Mouse (Mus musculus): ENCODE data around the gene Ptpn5. TPM values are rescaled to one million over a fixed set of nuclear protein-coding genes. Genes with fewer than 3 reads are reported as not detected.

Gene Ptpn5
- polyA plus RNA-seq, 1 experiment from 2014 or later = 0.51 TPM

GRCm38 (mm10) chr7:47034785-47035384 lies 98.6 kb downstream of the Ptpn5 start:
- no peak overlapping the region for H3K27ac ChIP-seq
- 64% methylated on average over 4 of the region's 4 CpGs for WGBS
- H3K9ac ChIP-seq (ENCODE audit: low read depth, low read length) = no peak overlapping the region
- 0 out of 2 replicates have a peak, but pooled peaks have one; percentile 43 for ATAC-seq (replicated peaks; ENCODE audit: low FRiP score, low read depth)
- H3K4me1 ChIP-seq (replicated peaks; ENCODE audit: insufficient read depth, low read length) = no peaks in the 10 kb centered on the region
- DNase-seq (ENCODE audit: low spot score) = peak; percentile 50
- H3K9me3 ChIP-seq (replicated peaks; ENCODE audit: low read length) = no peaks in the 10 kb centered on the region
- H3K36me3 ChIP-seq (ENCODE audit: insufficient read depth, low read length) = no peaks in the 10 kb centered on the region
- H3K4me2 ChIP-seq (ENCODE audit: low read length) = no peak overlapping the region
- TF ChIP-seq CTCF (IDR thresholded peaks at IDR 0.05; ENCODE audit: low read depth) = no peak
- no peaks in the 10 kb centered on the region for H3K27me3 ChIP-seq (ENCODE audit: insufficient read depth, low read length)
- H3K4me3 ChIP-seq (replicated peaks; ENCODE audit: low read depth, low read length) = no peak overlapping the region

- WGBS = 70% methylated on average over 4 of the region's 4 CpGs
These were observed 102.1 kb downstream of the Ptpn5 start for GRCm38 (mm10) chr7:47031371-47031770.

GRCm38 (mm10) chr7:47030517-47031193 lies 102.8 kb downstream of the Ptpn5 start:
- 69% methylated on average over 9 of the region's 9 CpGs for WGBS
- Histone ChIP-seq H3K4me3 (replicated peaks; ENCODE audit: low read depth, low read length) (no peak overlapping the region), H3K4me2 (ENCODE audit: low read length) (no peak overlapping the region), H3K36me3 (ENCODE audit: insufficient read depth, low read length) (no peaks in the 10 kb centered on the region), H3K27me3 (ENCODE audit: insufficient read depth, low read length) (no peaks in the 10 kb centered on the region), H3K9ac (ENCODE audit: low read depth, low read length) (no peak overlapping the region), H3K27ac (no peak overlapping the region), H3K4me1 (replicated peaks; ENCODE audit: insufficient read depth, low read length) (no peaks in the 10 kb centered on the region), H3K9me3 (replicated peaks; ENCODE audit: low read length) (no peaks in the 10 kb centered on the region)
- DNase-seq (ENCODE audit: low spot score) (no peak), ATAC-seq (replicated peaks; ENCODE audit: low FRiP score, low read depth) (no peak; the same call in 1 of the 2 replicates)
- no peak for TF ChIP-seq CTCF (IDR thresholded peaks at IDR 0.05; ENCODE audit: low read depth)

More at GRCm38 (mm10) chr7:47031371-47031770, 102.1 kb downstream of the Ptpn5 start:
- H3K9ac ChIP-seq (ENCODE audit: low read depth, low read length) = no peak overlapping the region
- no peak overlapping the region; the same call in 1 of the 2 replicates for H3K27ac ChIP-seq
- TF ChIP-seq CTCF (IDR thresholded peaks at IDR 0.05; ENCODE audit: low read depth) = no peak
- no peak overlapping the region for H3K4me2 ChIP-seq (ENCODE audit: low read length)
- H3K4me3 ChIP-seq (replicated peaks; ENCODE audit: low read depth, low read length) = no peak overlapping the region
- DNase-seq (ENCODE audit: low spot score) = no peak
- H3K36me3 ChIP-seq (ENCODE audit: insufficient read depth, low read length) = no peaks in the 10 kb centered on the region
- no peak for ATAC-seq (replicated peaks; ENCODE audit: low FRiP score, low read depth)
- H3K27me3 ChIP-seq (ENCODE audit: insufficient read depth, low read length) = no peaks in the 10 kb centered on the region
- H3K9me3 ChIP-seq (replicated peaks; ENCODE audit: low read length) = no peaks in the 10 kb centered on the region
- H3K4me1 ChIP-seq (replicated peaks; ENCODE audit: insufficient read depth, low read length) = no peaks in the 10 kb centered on the region

Small RNA genes within 50 kb of the gene (microRNA-seq; reads per million reads assigned to microRNA genes)
- gene Mir7056 = not detected

Other genes starting within 250 kb of the Ptpn5 start
- gene Tsg101, start 213.7 kb downstream of the Ptpn5 start, polyA plus RNA-seq (2015; fragmentation: Nextera tagmentation; extraction: Ambion mirVana) = 169 and 171 TPM in 2 replicates
- gene Uevld, start 175.2 kb downstream of the Ptpn5 start, polyA plus RNA-seq (2015; fragmentation: Nextera tagmentation; extraction: Ambion mirVana) = 7.2 and 8.0 TPM in 2 replicates
- not detected in 2 replicates for gene Gm9999, start 150.1 kb downstream of the Ptpn5 start, polyA plus RNA-seq (2015; fragmentation: Nextera tagmentation; extraction: Ambion mirVana)
- 13.7 and 15.9 TPM in 2 replicates for gene Spty2d1, start 125.3 kb downstream of the Ptpn5 start, polyA plus RNA-seq (2015; fragmentation: Nextera tagmentation; extraction: Ambion mirVana)
- 42.1 and 43.6 TPM in 2 replicates for gene Tmem86a, start 83.1 kb downstream of the Ptpn5 start, polyA plus RNA-seq (2015; fragmentation: Nextera tagmentation; extraction: Ambion mirVana)
- gene Mrgpra6, start 71.2 kb upstream of the Ptpn5 start, polyA plus RNA-seq (2015; fragmentation: Nextera tagmentation; extraction: Ambion mirVana) = not detected in 2 replicates
- not detected in 2 replicates for gene Mrgpra9, start 119.2 kb upstream of the Ptpn5 start, polyA plus RNA-seq (2015; fragmentation: Nextera tagmentation; extraction: Ambion mirVana)
- gene Mrgpra1, start 220.6 kb upstream of the Ptpn5 start, polyA plus RNA-seq (2015; fragmentation: Nextera tagmentation; extraction: Ambion mirVana) = not detected in 2 replicates